Mouse (Mus musculus) right cerebral cortex, postnatal 4 days (tissue): ENCODE results near the gene Psme3.
A peak's percentile ranks its signal among the peaks of the same experiment; 100 is the strongest.
"Not testable (repeated sequence)": the region's sequence is repeated elsewhere in the genome, so short reads cannot be mapped to it uniquely, and the experiment has no call there.

Experiments used
- DNase-seq: peaks from one replicate; pipeline ENCODE4 v3.0.0-alpha.2; 2022

The Psme3 gene

DNA sequence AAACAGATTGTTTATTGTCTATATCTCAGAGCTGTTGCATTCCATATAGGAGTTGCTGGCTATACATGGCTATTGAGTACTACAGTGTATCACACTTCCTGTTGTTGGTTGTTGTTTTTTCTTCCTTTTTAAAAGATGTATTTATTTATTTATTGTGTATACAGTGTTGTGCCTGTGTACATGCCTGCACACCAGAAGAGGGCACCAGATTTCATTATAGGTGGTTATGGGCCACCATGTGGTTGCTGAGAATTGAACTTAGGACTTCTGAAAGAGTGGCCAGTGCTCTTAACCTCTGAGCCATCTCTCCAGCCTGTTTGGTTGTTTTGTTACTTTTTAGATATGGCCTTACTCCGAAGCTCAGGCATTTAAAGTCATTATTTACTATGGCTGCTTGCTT is 1.4 kb upstream of the Psme3 start:
- DNase-seq = no peak

DNA sequence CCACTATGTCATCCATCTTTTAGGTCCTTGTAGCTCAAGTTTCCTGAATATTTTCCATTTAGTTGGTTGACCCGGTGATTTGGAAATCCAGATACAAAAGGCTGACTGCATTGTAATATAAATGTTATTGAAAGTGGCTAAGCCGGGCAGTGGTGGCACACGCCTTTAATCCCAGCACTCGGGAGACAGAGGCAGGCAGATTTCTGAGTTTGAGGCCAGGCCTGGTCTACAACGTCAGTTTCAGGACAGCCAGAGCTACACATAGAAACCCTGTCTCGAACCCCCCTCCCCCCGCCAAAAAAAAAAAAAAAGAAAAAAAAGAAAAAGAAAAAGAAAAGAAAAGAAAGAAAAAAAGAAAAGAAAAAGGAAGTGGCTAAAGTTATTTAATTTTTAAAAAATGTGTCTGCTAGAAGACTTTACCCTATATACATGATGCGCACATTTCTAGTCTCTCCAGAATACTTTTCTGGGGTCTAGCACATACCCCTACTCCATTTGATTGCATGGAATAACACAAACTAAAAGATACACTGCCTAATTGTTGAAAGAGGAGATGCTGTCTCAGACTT is 847 bp upstream of the Psme3 start:
- no peak for DNase-seq

DNA sequence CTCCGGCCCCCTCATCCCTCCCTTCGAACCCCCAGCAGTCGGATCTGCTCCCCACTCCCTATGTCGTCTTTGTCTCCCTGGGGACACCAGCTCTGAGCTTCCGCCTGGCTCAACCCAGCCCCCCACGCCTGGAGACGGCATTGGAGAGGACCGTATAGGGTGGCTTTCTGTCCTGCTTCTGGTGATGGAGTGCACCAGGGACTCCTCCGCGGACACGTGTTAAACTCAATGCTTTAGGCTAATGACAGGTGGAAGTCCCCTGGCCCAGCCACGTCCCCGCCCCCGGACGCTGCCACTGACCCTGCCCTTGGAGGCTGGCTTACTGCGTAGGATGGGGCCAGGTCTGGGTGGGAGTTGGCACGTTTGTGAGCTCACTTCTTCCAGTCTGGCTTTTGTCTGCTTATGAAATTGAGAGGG is 496 bp downstream of the Psme3 start:
- peak; percentile 33 for DNase-seq

DNA sequence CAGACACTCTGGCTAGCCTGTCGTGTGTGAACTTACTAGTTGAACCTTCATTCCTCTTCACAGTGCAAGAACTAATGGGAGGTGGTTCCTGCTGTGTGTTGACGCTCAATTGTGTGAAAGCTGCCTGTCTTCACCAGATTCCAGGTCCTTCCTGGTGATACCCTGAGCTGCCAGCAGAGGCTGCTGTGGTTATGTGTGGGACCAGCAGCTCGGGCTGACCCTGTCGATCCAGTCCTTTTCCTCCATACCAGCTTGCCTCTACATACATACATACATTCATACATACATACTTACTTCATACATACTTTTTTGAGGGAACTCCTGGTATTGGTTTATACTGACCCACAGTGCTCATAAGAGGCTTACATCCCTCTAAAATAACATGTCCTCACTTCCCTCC is 7.6 kb downstream of the Psme3 start:
- DNase-seq = peak; percentile 75

DNA sequence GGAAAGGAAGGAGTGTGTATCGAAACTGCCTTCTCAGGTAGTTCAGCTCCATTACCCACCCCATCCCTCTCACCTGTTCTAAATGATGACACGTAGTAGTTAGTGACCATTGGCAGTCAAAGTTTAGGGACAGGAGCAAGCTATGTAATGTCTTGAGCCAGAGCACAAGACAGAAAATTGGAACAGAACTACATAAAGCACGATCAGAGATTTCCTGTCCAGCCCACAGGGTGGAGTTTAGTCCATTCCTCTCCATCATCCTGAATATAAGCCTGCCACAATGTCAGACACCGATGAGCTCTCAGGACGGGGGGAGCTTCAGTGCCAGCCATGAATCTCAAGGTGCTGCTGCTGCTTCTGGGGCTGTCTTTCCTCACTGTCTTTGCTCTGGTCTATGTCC is 8.8 kb downstream of the Psme3 start, which contains the start of gene Aoc2:
TSS of gene Aoc2 (plus strand) at position 301 of the 400 bp plus-strand sequence.
- no peak for DNase-seq

DNA sequence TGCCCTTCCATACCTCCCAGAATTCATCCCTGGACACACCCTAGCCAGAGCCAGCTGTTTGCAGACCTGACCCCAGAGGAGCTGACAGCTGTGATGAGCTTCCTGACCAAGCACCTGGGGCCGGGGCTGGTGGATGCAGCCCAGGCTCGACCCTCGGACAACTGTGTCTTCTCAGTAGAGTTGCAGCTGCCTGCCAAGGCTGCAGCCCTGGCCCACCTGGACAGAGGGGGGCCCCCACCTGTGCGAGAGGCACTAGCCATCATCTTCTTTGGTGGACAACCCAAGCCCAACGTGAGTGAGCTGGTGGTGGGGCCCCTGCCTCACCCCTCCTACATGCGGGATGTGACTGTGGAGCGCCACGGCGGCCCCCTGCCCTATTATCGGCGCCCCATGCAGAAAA is 9.2 kb downstream of the Psme3 start:
- not testable (repeated sequence) for DNase-seq

DNA sequence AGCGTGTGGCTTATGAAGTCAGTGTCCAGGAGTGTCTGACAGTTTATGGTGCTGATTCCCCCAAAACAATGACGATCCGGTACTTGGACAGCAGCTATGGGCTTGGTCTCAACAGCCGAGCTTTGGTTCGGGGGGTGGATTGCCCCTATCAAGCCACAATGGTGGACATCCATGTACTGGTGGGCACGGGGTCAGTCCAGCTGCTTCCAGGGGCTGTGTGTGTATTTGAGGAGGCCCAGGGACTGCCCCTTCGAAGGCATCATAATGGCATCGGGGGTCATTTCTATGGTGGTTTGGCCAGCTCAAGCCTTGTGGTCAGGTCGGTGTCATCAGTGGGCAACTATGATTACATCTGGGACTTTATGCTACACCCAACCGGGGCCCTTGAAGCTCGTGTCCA is 10.1 kb downstream of the Psme3 start:
- DNase-seq = no peak

DNA sequence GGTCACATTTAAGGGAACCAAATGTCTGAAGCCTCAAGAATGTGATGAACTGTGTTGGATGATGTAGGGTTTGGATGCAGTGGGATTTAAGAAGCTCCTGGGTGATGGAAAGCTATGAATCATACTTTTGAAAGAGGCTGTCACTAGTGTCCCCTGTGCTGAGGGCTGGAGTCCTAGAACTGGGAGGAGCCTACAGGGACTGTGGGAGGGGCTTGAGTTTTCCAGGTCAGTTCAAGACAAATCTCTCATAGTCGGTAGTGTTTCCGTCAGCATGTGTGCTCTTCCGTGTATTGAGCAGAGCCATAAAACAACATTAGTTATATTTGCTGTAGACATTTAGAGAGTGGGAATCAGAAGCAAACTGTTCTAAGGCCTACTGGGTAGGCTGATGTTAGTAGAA is 11.3 kb downstream of the Psme3 start:
- DNase-seq = no peak

DNA sequence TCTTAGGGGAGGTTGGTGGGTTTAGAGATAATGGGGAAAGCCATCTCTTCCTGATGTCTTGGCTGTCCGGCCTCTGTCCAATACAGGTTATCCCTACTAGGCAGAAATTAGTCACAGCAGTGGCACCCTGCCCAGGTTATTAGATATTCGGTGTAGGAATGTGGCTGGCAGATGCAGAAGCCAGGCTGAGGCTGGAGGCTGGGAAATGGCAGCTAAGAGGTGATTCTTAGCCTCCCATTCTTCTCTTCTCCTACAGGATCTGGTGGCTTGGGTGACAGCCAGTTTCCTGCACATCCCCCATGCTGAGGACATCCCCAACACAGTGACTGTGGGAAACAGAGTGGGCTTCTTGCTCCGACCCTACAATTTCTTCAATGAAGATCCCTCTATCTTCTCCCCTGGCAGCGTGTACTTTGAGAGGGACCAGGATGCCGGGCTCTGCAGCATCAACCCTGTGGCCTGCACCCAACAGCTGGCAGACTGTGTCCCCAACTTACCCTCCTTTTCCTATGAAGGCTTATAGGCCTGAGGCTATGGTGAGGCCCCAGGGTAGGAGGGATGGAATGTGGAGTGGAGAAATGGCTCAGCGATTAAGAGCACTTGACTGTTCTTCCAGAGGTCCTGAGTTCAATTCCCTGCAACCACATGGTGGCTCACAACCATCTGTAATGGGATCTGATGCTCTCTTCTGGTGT is 13.1 kb downstream of the Psme3 start:
- no peak for DNase-seq

DNA sequence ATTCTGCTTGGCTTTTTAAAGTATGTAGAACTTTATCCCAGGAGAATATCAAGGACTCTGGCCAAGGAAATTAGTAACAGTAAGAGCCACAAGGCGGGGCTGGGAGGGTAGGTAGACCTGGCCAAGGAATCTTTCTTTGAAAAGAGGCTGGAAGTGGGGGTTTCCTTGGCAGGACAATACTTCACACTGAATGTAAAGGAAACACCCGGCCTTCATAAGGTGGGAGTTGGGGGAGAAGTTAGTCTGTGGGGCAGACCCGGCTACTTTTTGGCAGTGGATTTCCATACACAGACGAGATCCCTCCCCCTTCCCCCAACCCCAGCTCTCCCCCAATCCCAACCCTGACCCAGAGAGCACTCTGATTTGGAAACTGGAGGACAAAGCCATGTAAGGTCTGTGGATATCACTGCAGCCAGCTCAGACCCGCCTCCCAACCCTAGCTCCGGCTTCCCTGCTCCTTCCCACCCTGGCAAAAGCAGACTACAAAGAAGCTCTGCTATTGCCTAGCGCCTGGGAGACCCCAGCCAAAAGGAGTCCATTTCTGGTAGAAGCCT is 14.4 kb downstream of the Psme3 start, which contains the start of gene Aoc3:
TSS of gene Aoc3 (plus strand) at position 235 of the 554 bp plus-strand sequence.
- no peak for DNase-seq

DNA sequence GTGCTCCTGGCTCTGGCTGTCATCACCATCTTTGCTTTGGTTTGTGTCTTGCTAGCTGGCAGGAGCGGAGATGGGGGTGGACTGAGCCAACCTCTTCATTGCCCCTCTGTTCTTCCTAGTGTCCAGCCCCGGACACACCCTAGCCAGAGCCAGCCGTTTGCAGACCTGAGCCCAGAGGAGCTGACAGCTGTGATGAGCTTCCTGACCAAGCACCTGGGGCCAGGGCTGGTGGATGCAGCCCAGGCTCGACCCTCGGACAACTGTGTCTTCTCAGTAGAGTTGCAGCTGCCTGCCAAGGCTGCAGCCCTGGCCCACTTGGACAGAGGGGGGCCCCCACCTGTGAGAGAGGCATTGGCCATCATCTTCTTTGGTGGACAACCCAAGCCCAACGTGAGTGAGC is 14.9 kb downstream of the Psme3 start:
- not testable (repeated sequence) for DNase-seq

DNA sequence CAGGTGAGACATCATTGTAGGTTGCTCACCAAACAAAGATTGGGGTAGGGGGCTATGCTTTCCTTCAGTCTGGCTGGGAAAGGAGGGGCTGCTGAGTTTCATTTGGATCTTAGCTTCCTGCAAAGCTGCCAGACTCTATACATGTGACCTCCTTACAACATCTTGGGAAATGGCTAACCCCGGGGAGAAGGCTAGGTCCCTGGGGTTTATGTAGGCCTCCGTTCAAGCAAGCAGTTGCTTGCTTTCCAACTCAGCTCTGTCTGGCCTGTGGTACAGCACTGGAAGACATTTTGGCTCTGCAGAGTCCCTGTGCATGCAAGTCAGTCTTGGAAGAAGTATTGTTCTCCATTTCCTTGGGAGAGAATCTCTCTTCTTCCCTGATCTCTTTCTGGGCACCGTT is 16.5 kb downstream of the Psme3 start:
- DNase-seq = no peak

DNA sequence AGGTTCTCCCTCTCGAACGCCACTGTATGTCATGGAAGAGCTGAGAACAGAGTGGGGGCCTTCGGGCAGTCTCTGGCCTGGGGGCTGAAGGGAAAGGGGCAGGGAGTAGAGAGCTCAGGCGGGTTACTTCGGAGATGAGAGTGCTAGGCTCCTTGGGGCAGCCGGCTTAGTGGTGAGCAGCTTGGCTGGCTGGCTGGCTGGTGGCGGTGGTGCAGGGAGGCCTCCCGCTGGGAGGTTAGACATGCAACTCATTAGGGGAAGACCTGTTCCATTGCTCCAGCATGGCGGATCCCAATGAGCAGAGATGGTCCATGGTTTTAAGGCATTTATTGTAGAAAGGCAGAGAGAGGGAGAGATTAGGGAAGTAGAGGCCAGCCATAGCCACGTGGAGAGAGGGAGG is 18.0 kb downstream of the Psme3 start:
- DNase-seq = no peak

DNA sequence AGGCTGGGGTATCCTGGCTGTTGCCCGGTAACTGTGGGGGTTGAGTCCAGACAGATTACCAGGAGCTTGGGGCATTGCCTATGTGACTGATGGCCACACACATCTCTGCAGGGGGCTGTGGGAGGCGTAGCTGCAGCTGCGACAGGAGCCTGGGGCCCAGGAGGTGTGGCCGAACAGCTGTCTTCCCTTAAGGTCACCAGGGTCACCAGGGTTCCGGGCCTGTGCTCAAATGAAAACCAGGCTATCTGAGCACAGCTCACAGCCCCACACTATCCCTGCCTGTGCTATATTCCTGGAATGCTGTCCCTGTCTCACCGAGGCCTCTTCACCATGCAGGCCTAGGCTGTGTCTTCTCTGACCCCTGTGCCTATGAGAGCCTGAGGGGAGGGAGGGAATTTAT is 18.5 kb downstream of the Psme3 start:
- no peak for DNase-seq

DNA sequence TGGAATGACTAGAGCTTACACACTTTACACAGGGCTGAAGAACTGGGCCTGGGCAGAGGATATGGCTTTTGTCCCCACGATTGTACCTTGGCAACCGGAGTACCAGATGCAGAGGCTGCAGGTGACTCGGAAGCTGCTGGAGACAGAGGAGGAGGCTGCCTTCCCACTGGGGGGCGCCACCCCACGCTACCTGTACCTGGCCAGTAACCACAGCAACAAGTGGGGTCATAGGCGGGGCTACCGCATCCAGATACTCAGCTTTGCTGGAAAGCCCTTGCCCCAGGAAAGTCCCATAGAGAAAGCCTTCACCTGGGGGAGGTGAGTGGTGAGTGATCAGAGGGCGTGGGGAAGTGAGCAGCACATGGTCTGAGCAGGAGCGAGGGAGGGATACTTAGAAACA is 19.7 kb downstream of the Psme3 start:
- no peak for DNase-seq

DNA sequence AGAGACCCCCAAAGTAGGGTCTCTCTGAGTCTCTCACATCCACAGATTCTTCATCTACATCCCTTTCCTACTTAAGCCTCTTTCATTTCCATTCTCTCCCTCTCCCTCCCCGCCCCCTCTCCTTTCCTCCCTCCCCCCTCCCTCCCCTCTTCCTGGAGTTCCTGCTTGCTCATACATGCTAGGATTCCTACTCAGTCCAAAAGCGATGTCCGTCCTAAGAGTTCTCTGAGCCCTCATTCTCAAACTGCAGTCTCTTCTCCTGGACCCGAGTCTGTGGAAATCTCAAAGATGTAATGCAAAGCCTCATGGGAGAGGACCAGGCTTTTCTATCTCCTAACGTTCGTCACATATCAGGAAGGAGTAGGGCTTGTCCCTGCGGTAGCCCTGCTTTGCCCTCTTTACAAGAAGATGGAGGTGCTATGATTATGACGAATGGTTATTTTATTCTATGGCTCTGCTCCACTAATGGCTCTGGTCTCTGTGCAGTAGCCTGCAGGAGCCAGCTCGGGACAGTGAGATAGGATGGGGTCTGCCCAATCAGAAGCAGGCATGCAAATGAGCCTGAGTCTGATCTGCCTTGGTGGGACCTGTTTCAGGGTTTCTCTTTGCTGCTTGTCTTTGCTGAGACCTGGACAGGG is 22.2 kb downstream of the Psme3 start:
- no peak for DNase-seq

DNA sequence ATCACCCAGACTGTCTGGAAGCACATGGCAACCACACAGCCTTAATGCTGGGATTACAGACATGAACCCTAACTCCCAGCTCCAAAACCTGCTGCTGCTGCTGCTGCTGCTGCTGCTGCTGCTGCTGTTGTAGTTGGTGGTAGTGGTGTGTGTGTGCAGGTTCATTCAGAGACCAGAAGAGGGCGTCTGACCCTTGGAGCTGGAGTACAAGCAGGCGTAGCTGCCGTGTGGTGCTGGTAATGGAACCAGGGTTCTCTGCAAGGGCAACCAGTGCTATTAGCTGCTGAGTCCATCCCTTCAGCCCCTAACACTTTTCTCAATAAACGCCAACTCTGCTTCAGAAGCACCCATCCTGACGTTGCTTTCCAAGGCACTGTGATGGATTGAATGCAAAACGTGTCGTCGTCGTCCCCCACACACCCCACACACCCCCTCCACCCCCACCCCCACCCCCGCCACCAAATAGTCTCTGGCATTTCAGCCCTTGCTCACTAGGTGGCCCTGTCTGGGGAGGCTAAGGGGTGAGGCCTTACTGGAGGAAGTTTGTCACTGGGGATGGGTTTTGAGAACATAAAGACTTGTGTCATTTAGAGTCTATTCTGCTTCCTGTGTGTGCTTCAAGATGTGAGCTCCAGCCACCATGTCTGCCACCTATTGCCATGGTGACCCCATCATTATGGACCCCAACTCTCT is 31.2 kb downstream of the Psme3 start:
- DNase-seq = no peak

DNA sequence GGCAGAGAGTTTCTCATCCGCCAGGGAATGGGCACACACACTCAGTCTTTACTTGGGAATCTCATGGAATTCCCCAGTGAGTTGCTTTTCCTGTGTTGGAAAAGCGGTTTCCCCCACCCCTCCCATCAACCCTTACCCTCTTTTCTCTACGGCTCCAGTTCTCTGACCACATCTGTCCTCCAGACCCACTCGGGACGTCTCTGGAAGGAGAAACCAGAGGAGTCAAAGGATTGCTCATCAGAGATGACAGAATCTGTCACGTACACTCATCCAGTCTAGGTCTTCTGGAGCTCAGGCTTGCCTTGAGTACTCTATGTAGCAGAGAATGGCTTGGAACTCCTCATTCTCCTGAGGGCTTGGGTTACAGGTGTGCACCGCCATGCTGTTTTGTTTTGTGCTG is 32.8 kb downstream of the Psme3 start:
- DNase-seq = no peak

DNA sequence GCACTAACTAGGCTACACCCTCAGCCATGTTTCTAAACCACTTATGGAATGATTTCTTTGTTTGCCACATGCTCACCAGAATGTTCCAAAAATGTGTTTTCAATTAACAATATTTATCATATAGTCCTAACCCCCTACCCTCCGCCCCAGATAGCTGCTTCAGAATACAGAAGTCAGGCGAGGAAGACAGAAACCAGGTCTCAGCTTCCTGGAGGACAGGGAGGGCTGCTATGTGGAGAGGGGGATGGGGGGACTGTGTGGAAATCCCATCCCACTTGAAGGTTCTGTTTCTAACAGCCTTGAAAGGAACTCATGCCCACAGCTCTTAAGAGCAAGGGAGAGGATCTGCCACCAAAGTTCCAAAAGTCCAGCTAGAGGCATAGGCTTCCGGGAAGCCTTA is 33.2 kb downstream of the Psme3 start:
- no peak for DNase-seq

DNA sequence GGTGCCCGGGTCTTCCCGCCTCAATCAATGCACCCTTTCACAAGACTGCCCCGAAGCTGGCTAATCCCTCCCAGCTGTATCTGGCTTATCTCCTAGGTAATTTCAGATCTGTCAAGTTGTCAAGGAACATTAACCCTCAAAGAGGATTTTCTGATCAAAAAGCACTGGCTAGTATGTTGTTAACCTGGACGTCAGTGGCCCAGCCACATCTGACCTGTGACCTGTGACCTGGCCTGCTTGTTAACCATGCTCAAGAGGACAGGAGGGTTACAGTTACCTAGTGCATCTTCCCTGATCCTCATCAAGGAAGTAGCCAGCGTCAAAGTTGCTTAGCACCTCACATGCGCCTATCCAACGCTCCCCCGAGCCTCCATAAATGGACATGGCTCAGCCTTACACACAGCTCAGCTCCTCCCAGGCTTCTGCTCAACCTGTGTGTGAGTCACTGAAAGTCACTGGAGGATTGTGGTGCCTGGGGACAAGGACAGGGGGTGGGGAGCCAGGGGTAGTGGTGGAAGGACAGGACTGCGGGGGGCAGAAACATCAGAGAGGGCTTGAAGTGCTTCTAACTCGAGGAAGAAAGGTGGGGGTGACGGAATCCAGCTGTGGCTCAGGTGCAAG is 35.2 kb downstream of the Psme3 start:
- DNase-seq = no peak

DNA sequence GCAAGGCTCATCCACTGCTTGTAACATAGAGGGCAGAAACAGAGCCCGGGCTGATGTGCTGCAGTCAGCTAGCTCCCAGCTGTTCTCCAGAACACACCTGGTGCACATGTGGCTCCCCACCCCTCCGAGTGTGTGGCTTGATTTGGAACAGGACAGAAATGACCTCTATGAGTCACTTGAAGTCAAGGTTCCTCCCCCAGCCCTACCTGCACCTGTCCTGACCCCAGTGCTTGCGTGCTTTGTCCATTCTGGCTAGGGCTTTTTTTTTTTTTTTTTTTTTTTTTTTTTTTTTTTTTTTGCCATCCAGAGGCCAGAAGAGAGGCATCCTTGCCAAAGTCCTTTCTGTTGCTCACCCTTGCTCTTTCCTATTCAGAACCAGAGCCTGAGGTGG is 35.7 kb downstream of the Psme3 start:
- no peak for DNase-seq

DNA sequence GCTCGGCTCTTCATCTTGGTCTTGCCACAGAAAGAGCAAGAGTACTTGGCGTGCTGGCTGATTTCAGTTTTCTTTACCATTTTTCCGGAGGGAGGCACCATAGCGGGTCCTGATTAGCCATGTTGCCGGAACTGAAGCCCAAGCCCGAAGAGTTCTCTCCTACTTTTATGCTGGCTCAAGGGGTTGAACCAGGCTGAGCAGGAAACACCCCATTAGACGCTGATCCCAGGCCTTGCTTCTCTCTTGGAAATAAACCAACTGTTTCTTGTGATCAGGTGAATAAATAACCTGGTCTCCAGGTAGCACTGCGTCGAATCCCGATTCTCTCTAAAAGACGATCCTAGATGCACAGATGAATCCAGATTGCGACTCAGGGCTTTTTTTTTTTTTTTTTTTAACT is 37.4 kb downstream of the Psme3 start:
- DNase-seq = no peak

DNA sequence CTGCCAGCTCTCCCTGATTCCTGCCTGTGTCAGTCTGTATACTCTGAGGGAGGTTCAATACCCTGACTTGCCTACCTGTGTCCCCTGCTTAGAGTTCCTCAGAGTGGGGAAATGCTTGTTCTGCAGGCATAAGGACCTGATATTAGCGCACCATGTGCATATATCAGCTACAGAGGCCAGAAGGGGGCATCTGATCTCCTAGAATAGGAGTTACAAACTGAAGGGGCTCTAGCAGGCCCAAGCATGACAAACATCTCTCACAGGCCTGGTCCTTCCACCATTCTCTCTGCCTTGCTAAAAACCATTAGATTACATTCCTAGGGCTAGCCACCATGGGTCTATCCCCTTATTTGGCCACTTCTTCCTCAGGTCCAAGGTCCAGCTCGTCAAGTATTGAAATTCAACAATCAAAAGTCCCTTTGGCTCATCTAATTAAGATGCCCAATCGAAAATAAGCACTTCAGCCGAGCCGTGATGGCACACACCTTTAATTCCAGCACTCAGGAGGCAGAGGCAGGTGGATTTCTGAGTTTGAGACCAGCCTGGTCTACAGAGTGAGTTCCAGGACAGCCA is 38.5 kb downstream of the Psme3 start:
- no peak for DNase-seq
